Mouse (Mus musculus) CD4-positive helper T cell, adult 2 months (primary cell): Measurements from ENCODE around the gene Zbtb25.

Experiments used
- DNase-seq: peaks from one replicate; pipeline ENCODE4 v3.0.0-alpha.2; 2012; ENCODE audit warnings: low read depth, missing footprints, low spot score

Zbtb25 gene

GRCm38 (mm10) chr12:76341080-76341479, 28.3 kb downstream of the Zbtb25 start:
- DNase-seq, result peak; percentile 67

GRCm38 (mm10) chr12:76336111-76336965, 33.1 kb downstream of the Zbtb25 start:
- no peak for DNase-seq

- DNase-seq, result no peak
Observed at GRCm38 (mm10) chr12:76335641-76336040, 33.8 kb downstream of the Zbtb25 start.

- no peak for DNase-seq
Observed at GRCm38 (mm10) chr12:76333688-76334087, 35.7 kb downstream of the Zbtb25 start.

GRCm38 (mm10) chr12:76328567-76329354, 40.6 kb downstream of the Zbtb25 start:
- DNase-seq, result no peak

- no peak for DNase-seq
Observed at GRCm38 (mm10) chr12:76326437-76327220, 42.8 kb downstream of the Zbtb25 start.

GRCm38 (mm10) chr12:76324679-76325431, 44.5 kb downstream of the Zbtb25 start, which contains the start of gene Akap5:
TSS of gene Akap5 (plus strand) at chr12:76324891.
- DNase-seq, result peak; percentile 57

- DNase-seq, result no peak
Observed at GRCm38 (mm10) chr12:76318282-76319212, 50.9 kb downstream of the Zbtb25 start.

GRCm38 (mm10) chr12:76311951-76312350, 57.5 kb downstream of the Zbtb25 start:
- DNase-seq, result peak; percentile 18

- DNase-seq, result no peak
Observed at GRCm38 (mm10) chr12:76311227-76311626, 58.2 kb downstream of the Zbtb25 start.

- DNase-seq, result no peak
Observed at GRCm38 (mm10) chr12:76310633-76311032, 58.8 kb downstream of the Zbtb25 start.

GRCm38 (mm10) chr12:76310007-76310406, 59.4 kb downstream of the Zbtb25 start:
- no peak for DNase-seq

- no peak for DNase-seq
Observed at GRCm38 (mm10) chr12:76308436-76308835, 61.0 kb downstream of the Zbtb25 start.

GRCm38 (mm10) chr12:76307964-76308363, 61.4 kb downstream of the Zbtb25 start:
- DNase-seq, result peak; percentile 66

- no peak for DNase-seq
Observed at GRCm38 (mm10) chr12:76306852-76307561, 62.4 kb downstream of the Zbtb25 start.

GRCm38 (mm10) chr12:76305107-76305506, 64.3 kb downstream of the Zbtb25 start:
- no peak for DNase-seq

GRCm38 (mm10) chr12:76304199-76304598, 65.2 kb downstream of the Zbtb25 start:
- DNase-seq, result no peak

- no peak for DNase-seq
Observed at GRCm38 (mm10) chr12:76303474-76303873, 65.9 kb downstream of the Zbtb25 start.

GRCm38 (mm10) chr12:76300367-76300766, 69.0 kb downstream of the Zbtb25 start:
- DNase-seq, result no peak
